Mouse (Mus musculus): ENCODE measurements around the gene Icam1.
"Not testable (repeated sequence)": the region's sequence is repeated elsewhere in the genome, so short reads cannot be mapped to it uniquely, and the experiment has no call there.

Gene Icam1

GRCm38 (mm10) chr9:21022726-21023125 lies 6.9 kb downstream of the Icam1 start:
- DNase-seq (ENCODE audit: low spot score in 2 of 2): no peak

GRCm38 (mm10) chr9:21025258-21025810 lies 9.5 kb downstream of the Icam1 start:
- no peak for DNase-seq (ENCODE audit: low spot score in 2 of 2)

GRCm38 (mm10) chr9:21026849-21027248 lies 11.1 kb downstream of the Icam1 start:
- DNase-seq (ENCODE audit: low spot score in 2 of 2): no peak

- no peak for DNase-seq (ENCODE audit: low spot score in 2 of 2)
Observed at GRCm38 (mm10) chr9:21027774-21028290, 12.0 kb downstream of the Icam1 start.

- no peak for DNase-seq (ENCODE audit: low spot score in 2 of 2)
Observed at GRCm38 (mm10) chr9:21028560-21029110, 12.8 kb downstream of the Icam1 start.

- DNase-seq (ENCODE audit: low spot score in 2 of 2): peak in 1 of 2 experiments; percentile 63
Observed at GRCm38 (mm10) chr9:21029291-21030054, 13.7 kb downstream of the Icam1 start, which contains the start of gene Icam4. Gene Icam4 (plus strand): TSS chr9:21029373.

GRCm38 (mm10) chr9:21030055-21030600 lies 14.3 kb downstream of the Icam1 start:
- no peak for DNase-seq (ENCODE audit: low spot score in 2 of 2)

- peak in 1 of 2 experiments; percentile 71 for DNase-seq (ENCODE audit: low spot score in 2 of 2)
Observed at GRCm38 (mm10) chr9:21030781-21031250, 15.0 kb downstream of the Icam1 start.

GRCm38 (mm10) chr9:21031251-21031895 lies 15.6 kb downstream of the Icam1 start:
- DNase-seq (ENCODE audit: low spot score in 2 of 2): peak; percentile 59 to 74

GRCm38 (mm10) chr9:21031896-21032351 lies 16.1 kb downstream of the Icam1 start, which contains the start of gene Icam5:
Gene Icam5 (plus strand): TSS chr9:21032073.
- DNase-seq (ENCODE audit: low spot score in 2 of 2): peak in 1 of 2 experiments; percentile 65

GRCm38 (mm10) chr9:21032491-21032890 lies 16.7 kb downstream of the Icam1 start:
- no peak for DNase-seq (ENCODE audit: low spot score in 2 of 2)

- no peak for DNase-seq (ENCODE audit: low spot score in 2 of 2)
Observed at GRCm38 (mm10) chr9:21033136-21033535, 17.4 kb downstream of the Icam1 start.

GRCm38 (mm10) chr9:21034481-21035085 lies 18.8 kb downstream of the Icam1 start:
- no peak for DNase-seq (ENCODE audit: low spot score in 2 of 2)

GRCm38 (mm10) chr9:21035586-21035985 lies 19.8 kb downstream of the Icam1 start:
- DNase-seq (ENCODE audit: low spot score in 2 of 2): no peak

GRCm38 (mm10) chr9:21036161-21036560 lies 20.4 kb downstream of the Icam1 start:
- no peak for DNase-seq (ENCODE audit: low spot score in 2 of 2)

- no peak for DNase-seq (ENCODE audit: low spot score in 2 of 2)
Observed at GRCm38 (mm10) chr9:21036666-21037065, 20.9 kb downstream of the Icam1 start.

GRCm38 (mm10) chr9:21037481-21037891 lies 21.7 kb downstream of the Icam1 start:
- DNase-seq (ENCODE audit: low spot score in 2 of 2): no peak

GRCm38 (mm10) chr9:21039779-21040178 lies 24.0 kb downstream of the Icam1 start:
- DNase-seq (ENCODE audit: low spot score in 2 of 2): no peak

- DNase-seq (ENCODE audit: low spot score in 2 of 2): peak in 1 of 2 experiments; percentile 57
Observed at GRCm38 (mm10) chr9:21041308-21041707, 25.5 kb downstream of the Icam1 start.

GRCm38 (mm10) chr9:21043563-21043962 lies 27.8 kb downstream of the Icam1 start:
- DNase-seq (ENCODE audit: low spot score in 2 of 2): no peak

GRCm38 (mm10) chr9:21044785-21045184 lies 29.0 kb downstream of the Icam1 start:
- DNase-seq (ENCODE audit: low spot score in 2 of 2): not testable (repeated sequence)
